1 mouse cellular context compared by ENCODE assay signal in the genomic region with DNA sequence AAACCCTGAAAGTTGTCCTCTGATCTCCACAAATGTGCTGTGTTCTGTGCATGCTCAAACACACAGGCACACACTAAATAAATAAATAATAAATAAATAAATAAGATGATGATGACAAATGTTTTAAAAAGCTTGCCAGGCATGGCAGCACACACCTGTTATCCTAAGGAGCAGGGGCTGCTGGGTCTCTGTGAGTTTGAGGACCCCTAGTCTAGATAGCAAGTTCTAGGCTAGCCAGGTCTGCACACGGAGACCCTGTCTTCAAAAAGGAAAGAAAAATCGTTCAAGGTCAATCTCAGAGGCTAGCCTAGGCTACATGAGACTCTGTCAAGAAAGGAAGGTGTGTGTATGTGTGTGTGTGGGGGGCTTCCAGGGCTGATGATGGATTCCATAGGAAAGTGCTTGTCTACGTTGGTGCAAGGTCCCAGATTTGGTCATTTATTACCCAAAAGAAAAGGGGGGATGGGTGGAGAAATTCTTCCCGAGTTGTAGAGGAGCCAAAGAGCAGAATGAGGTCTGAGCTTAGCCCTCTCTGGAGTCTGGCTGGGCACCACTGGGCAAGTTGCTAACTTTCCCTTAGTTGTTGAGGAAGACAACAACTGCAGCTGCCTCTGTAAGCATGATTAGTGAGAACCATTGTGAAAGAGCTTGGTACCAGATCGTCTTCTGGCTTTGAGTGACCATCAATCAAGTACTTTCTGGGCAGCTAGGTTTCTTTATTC.
TF ChIP-seq lines count a peak whose summit lies in the region.

No protein-coding gene starts in this region.

TF ChIP-seq in MEL, 35 proteins besides CTCF, POLR2A, EP300 and RAD21:
- no peak for TF ChIP-seq ZMIZ1 (IDR thresholded peaks at IDR 0.05; ENCODE audit: low read depth, low read length)
- no peak for TF ChIP-seq MAZ (IDR thresholded peaks at IDR 0.05; ENCODE audit: low read depth, low read length)
- no peak for TF ChIP-seq POLR2AphosphoS2 (IDR thresholded peaks at IDR 0.05; ENCODE audit: low read length)
- no peak for TF ChIP-seq CHD2 (IDR thresholded peaks at IDR 0.05; ENCODE audit: low read length)
- TF ChIP-seq RCOR1 (IDR thresholded peaks at IDR 0.05; ENCODE audit: low read depth, low read length), result no peak
- TF ChIP-seq TBP (IDR thresholded peaks at IDR 0.05; ENCODE audit: low read depth, low read length), result 0 out of 2 replicates have a peak, but pooled peaks have one; percentile 15
- no peak for TF ChIP-seq POLR2AphosphoS5 (IDR thresholded peaks at IDR 0.05; ENCODE audit: borderline replicate concordance, low read depth, low read length)
- no peak for TF ChIP-seq MEF2A (IDR thresholded peaks at IDR 0.05; ENCODE audit: extremely low read depth, insufficient replicate concordance, low read depth, low read length, poor library complexity, severe bottlenecking)
